Mouse (Mus musculus) hindbrain, embryonic 15.5 days (tissue): ENCODE measurements around the gene Ak9. TPM values are rescaled to one million over a fixed set of nuclear protein-coding genes. Genes with fewer than 3 reads are reported as not detected.

ENCODE experiments used
- ATAC-seq: fragments of 200-750 bp; cut with Nextera tagmentation; 2 replicates; pipeline ENCODE4 v1.8.0; 2017; ENCODE audit warnings: low read depth, moderate number of reproducible peaks, moderate TSS enrichment; ENCODE audit not compliant: low FRiP score
- H3K27ac ChIP-seq: fragments of 300-500 bp; sonication (generic); replicated peaks from 2 replicates; pipeline ENCODE4 v1.5.1; 2015; ENCODE audit warnings: mild to moderate bottlenecking, inconsistent platforms
- H3K27me3 ChIP-seq: fragments of 300-500 bp; sonication (generic); 2 replicates; pipeline ENCODE4 v1.6.1; 2015; ENCODE audit warnings: control low read depth, inconsistent platforms
- H3K36me3 ChIP-seq: fragments of 300-500 bp; sonication (generic); 2 replicates; pipeline ENCODE4 v1.6.1; 2015; ENCODE audit warnings: control low read depth, inconsistent platforms
- H3K4me1 ChIP-seq: fragments of 300-500 bp; sonication (generic); replicated peaks from 2 replicates; pipeline ENCODE4 v1.6.1; 2015; ENCODE audit warnings: control low read depth, inconsistent platforms
- H3K4me2 ChIP-seq: fragments of 300-500 bp; sonication (generic); 2 replicates; pipeline ENCODE4 v1.6.1; 2015; ENCODE audit warnings: moderate library complexity, mild to moderate bottlenecking, inconsistent platforms
- H3K4me3 ChIP-seq: fragments of 300-500 bp; sonication (generic); 2 replicates; pipeline ENCODE4 v1.5.1; 2015; ENCODE audit warnings: mild to moderate bottlenecking, inconsistent platforms
- H3K9ac ChIP-seq: fragments of 300-500 bp; sonication (generic); 2 replicates; pipeline ENCODE4 v1.6.1; 2015; ENCODE audit warnings: inconsistent platforms
- H3K9me3 ChIP-seq: fragments of 300-500 bp; sonication (generic); 2 replicates; pipeline ENCODE4 v1.6.1; 2016; ENCODE audit warnings: control low read depth, inconsistent platforms
- WGBS: fragments of 180-500 bp; shearing (Covaris S2); methylation state at CpG from one replicate; pipeline ENCODE4 v1.1.7; 2015; 5-methylcytosine and 5-hydroxymethylcytosine counted together
- polyA plus RNA-seq: library from polyadenylated mRNA; unstranded; fragments of >200 nt; fragmentation: Nextera tagmentation; extraction: Ambion mirVana; gene quantifications from 2 replicates; pipeline ENCODE4 v1.2.1, GENCODE M21; 2015

Ak9 gene
- polyA plus RNA-seq, 1 experiment from 2014 or later = 0.40 TPM

- no peaks in the 10 kb centered on the region for H3K27me3 ChIP-seq
- no peaks in the 10 kb centered on the region; the same call in 1 of the 2 replicates for H3K36me3 ChIP-seq
- peaks cover 28% of the 10 kb centered on the region for H3K4me1 ChIP-seq
- 87% methylated on average over 3 of the region's 3 CpGs for WGBS
- no peak for ATAC-seq
- no peak overlapping the region for H3K4me2 ChIP-seq
- no peak overlapping the region for H3K27ac ChIP-seq
- H3K9me3 ChIP-seq = no peaks in the 10 kb centered on the region
- no peak overlapping the region for H3K9ac ChIP-seq
- H3K4me3 ChIP-seq = no peak overlapping the region
Observed at GRCm38 (mm10) chr10:41479961-41480360, 176.2 kb downstream of the Ak9 start.

GRCm38 (mm10) chr10:41480938-41481880 lies 177.4 kb downstream of the Ak9 start:
- no peak overlapping the region for H3K4me3 ChIP-seq

GRCm38 (mm10) chr10:41482446-41482845 lies 178.7 kb downstream of the Ak9 start:
- H3K9me3 ChIP-seq = no peaks in the 10 kb centered on the region
- H3K4me2 ChIP-seq = no peak overlapping the region
- H3K36me3 ChIP-seq = no peaks in the 10 kb centered on the region; the same call in 1 of the 2 replicates
- no peak overlapping the region for H3K4me3 ChIP-seq
- H3K27ac ChIP-seq = no peak overlapping the region
- no peak for ATAC-seq
- WGBS = 76% methylated on average over 7 of the region's 7 CpGs
- peaks cover 9% of the 10 kb centered on the region for H3K4me1 ChIP-seq
- H3K9ac ChIP-seq = no peak overlapping the region
- no peaks in the 10 kb centered on the region for H3K27me3 ChIP-seq

More at GRCm38 (mm10) chr10:41480938-41481880, 177.4 kb downstream of the Ak9 start:
- ATAC-seq = no peak
- no peaks in the 10 kb centered on the region; the same call in 1 of the 2 replicates for H3K36me3 ChIP-seq
- H3K27ac ChIP-seq = no peak overlapping the region
- no peak overlapping the region for H3K4me2 ChIP-seq
- WGBS = 67% methylated on average over 33 of the region's 33 CpGs
- peaks cover 22% of the 10 kb centered on the region for H3K4me1 ChIP-seq
- H3K27me3 ChIP-seq = no peaks in the 10 kb centered on the region
- no peak overlapping the region for H3K9ac ChIP-seq
- no peaks in the 10 kb centered on the region for H3K9me3 ChIP-seq

Other genes starting within 250 kb of the Ak9 start
- 1.1 and 1.8 TPM in 2 replicates for gene Gpr6, start 231.7 kb upstream of the Ak9 start, polyA plus RNA-seq
- 28.9 and 30.1 TPM in 2 replicates for gene Fig4, start 720 bp upstream of the Ak9 start, polyA plus RNA-seq
- 18.3 and 19.5 TPM in 2 replicates for gene Zbtb24, start 146.4 kb downstream of the Ak9 start, polyA plus RNA-seq
- gene Mical1, start 172.3 kb downstream of the Ak9 start, polyA plus RNA-seq = 24.6 and 29.1 TPM in 2 replicates
- 45.6 and 48.3 TPM in 2 replicates for gene Smpd2, start 186.4 kb downstream of the Ak9 start, polyA plus RNA-seq
- gene Ppil6, start 186.5 kb downstream of the Ak9 start, polyA plus RNA-seq = 3.7 and 4.5 TPM in 2 replicates
- 53.4 and 55.4 TPM in 2 replicates for gene Cd164, start 215.4 kb downstream of the Ak9 start, polyA plus RNA-seq